In the genomic region with DNA sequence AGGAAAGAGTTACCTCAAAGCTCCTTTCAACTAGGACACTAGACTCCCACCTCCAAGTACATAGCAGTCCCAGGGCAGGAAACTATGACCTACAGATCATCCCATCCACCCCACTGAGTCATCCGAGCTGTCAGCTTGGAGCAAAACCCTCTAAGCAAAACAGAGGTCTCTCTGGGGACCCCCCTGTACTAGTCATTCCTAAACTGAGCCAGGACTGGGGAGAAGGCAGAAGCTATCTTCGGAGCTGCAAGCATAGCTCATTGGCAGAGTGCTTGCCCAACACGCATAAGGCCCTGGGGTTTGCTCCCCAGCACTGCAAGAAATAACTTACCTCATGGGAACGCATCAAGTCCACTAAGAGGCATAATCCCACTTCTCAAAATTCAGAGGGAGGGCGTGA, we compare ENCODE assay signal across 11 mouse cellular contexts. TPM values are rescaled to one million over a fixed set of nuclear protein-coding genes. Genes with fewer than 3 reads are reported as not detected.
DNase-seq lines count a peak whose midpoint lies in the region; ATAC-seq and TF ChIP-seq lines count a peak whose summit lies in the region.
"Had no signal": no experiment of that assay in that cellular context is flagged by ENCODE, and none has a peak within 500 bp of the region (broad histone marks: within the 10 kb centered on the region; RNA-seq: fewer than 3 reads in every experiment).

No protein-coding gene starts in this region.

- peaks cover 51% of the 10 kb centered on the region for H3K36me3 ChIP-seq in midbrain, embryonic 13.5 days
- peaks cover 36% of the 10 kb centered on the region for H3K36me3 ChIP-seq in midbrain, embryonic 11.5 days (ENCODE audit: control insufficient read depth, insufficient read depth, low read length)
- H3K36me3 ChIP-seq in heart, embryonic 16.5 days (ENCODE audit: control insufficient read depth, insufficient read depth): peaks cover 30% of the 10 kb centered on the region
- H3K36me3 ChIP-seq in stomach, embryonic 16.5 days (ENCODE audit: control insufficient read depth, insufficient read depth, low read length): peaks cover 27% of the 10 kb centered on the region; the same call in 1 of the 2 replicates

- peak; percentile 68 for DNase-seq in gastrocnemius, adult 2 months
- no peak for DNase-seq in gastrocnemius, postnatal 10 days
- no peak for DNase-seq in midbrain, embryonic 11.5 days (ENCODE audit: low spot score, missing footprints)
- no peak for DNase-seq in left cerebral cortex, adult 8-10 months (ENCODE audit: low spot score in 2 of 2)
- DNase-seq in right cerebral cortex, postnatal 4 days: no peak
- DNase-seq: cerebellum, postnatal 14 days; kidney, adult 18-20 months had no signal

- H3K27ac ChIP-seq in gastrocnemius, adult 2 months: peak overlapping the region; percentile 41
- H3K27ac ChIP-seq in midbrain, embryonic 13.5 days: no peak overlapping the region
- no peak overlapping the region for H3K27ac ChIP-seq in midbrain, embryonic 11.5 days (ENCODE audit: low read depth, low read length)
- H3K27ac ChIP-seq in heart, embryonic 16.5 days (ENCODE audit: low read length): no peak overlapping the region
- peak overlapping the region; percentile 74 for H3K27ac ChIP-seq in stomach, embryonic 16.5 days (ENCODE audit: low read length)

- H3K4me3 ChIP-seq in gastrocnemius, adult 2 months: peak overlapping the region; percentile 9
- H3K4me3 ChIP-seq in midbrain, embryonic 13.5 days (replicated peaks): peak overlapping the region; percentile 94
- no peak overlapping the region for H3K4me3 ChIP-seq in midbrain, embryonic 11.5 days (ENCODE audit: low read depth, low read length)
- H3K4me3 ChIP-seq in heart, embryonic 16.5 days (ENCODE audit: low read length): no peak overlapping the region
- no peak overlapping the region for H3K4me3 ChIP-seq in stomach, embryonic 16.5 days (replicated peaks; ENCODE audit: low read length)

- WGBS in midbrain, embryonic 13.5 days: 81% methylated on average over 5 of the region's 5 CpGs
- WGBS in midbrain, embryonic 11.5 days: 82% methylated on average over 5 of the region's 5 CpGs
- WGBS in heart, embryonic 16.5 days: 75% methylated on average over 5 of the region's 5 CpGs
- 72% methylated on average over 5 of the region's 5 CpGs for WGBS in stomach, embryonic 16.5 days

- TF ChIP-seq CTCF in gastrocnemius, adult 2 months (IDR thresholded peaks at IDR 0.05): no peak

- intact Hi-C loops in gastrocnemius, adult 2 months (cut with DNase I): no loop called here

- H3K4me2 ChIP-seq in midbrain, embryonic 13.5 days (replicated peaks): peak overlapping the region; percentile 89
- H3K4me2 ChIP-seq in midbrain, embryonic 11.5 days: no peak overlapping the region
- no peak overlapping the region for H3K4me2 ChIP-seq in heart, embryonic 16.5 days (ENCODE audit: low read depth, low read length)
- peak overlapping the region; percentile 86 for H3K4me2 ChIP-seq in stomach, embryonic 16.5 days (ENCODE audit: low read depth, low read length)

- ATAC-seq in midbrain, embryonic 13.5 days: no peak
- no peak for ATAC-seq in midbrain, embryonic 11.5 days (ENCODE audit: low FRiP score)
- no peak for ATAC-seq in heart, embryonic 16.5 days (replicated peaks; ENCODE audit: extremely low read depth, insufficient read depth, low FRiP score)
- no peak for ATAC-seq in stomach, embryonic 16.5 days (ENCODE audit: insufficient read depth, low FRiP score)

- no peaks in the 10 kb centered on the region for H3K27me3 ChIP-seq in midbrain, embryonic 13.5 days
- H3K27me3 ChIP-seq in midbrain, embryonic 11.5 days (ENCODE audit: control insufficient read depth, insufficient read depth, low read length): no peaks in the 10 kb centered on the region
- no peaks in the 10 kb centered on the region for H3K27me3 ChIP-seq in heart, embryonic 16.5 days (ENCODE audit: control insufficient read depth, insufficient read depth, low read length)
- H3K27me3 ChIP-seq in stomach, embryonic 16.5 days (ENCODE audit: control insufficient read depth, insufficient read depth, low read length): no peaks in the 10 kb centered on the region

- H3K4me1 ChIP-seq in midbrain, embryonic 13.5 days (replicated peaks): peaks cover 38% of the 10 kb centered on the region
- peaks cover 19% of the 10 kb centered on the region for H3K4me1 ChIP-seq in midbrain, embryonic 11.5 days (ENCODE audit: control insufficient read depth, insufficient read depth, low read length)
- peaks cover 32% of the 10 kb centered on the region for H3K4me1 ChIP-seq in heart, embryonic 16.5 days (ENCODE audit: control insufficient read depth, insufficient read depth, low read length)
- peaks cover 37% of the 10 kb centered on the region for H3K4me1 ChIP-seq in stomach, embryonic 16.5 days (ENCODE audit: control insufficient read depth, insufficient read depth, low read length)

- no peaks in the 10 kb centered on the region for H3K9me3 ChIP-seq in midbrain, embryonic 13.5 days
- H3K9me3 ChIP-seq in midbrain, embryonic 11.5 days (ENCODE audit: control insufficient read depth, low read length): no peaks in the 10 kb centered on the region
- no peaks in the 10 kb centered on the region for H3K9me3 ChIP-seq in heart, embryonic 16.5 days (replicated peaks; ENCODE audit: control insufficient read depth, low read length)
- H3K9me3 ChIP-seq in stomach, embryonic 16.5 days (replicated peaks; ENCODE audit: control insufficient read depth, low read length): no peaks in the 10 kb centered on the region
- H3K9me3 ChIP-seq: midbrain, embryonic 10.5 days had no signal

- peak overlapping the region; percentile 90 for H3K9ac ChIP-seq in midbrain, embryonic 13.5 days (replicated peaks)
- no peak overlapping the region for H3K9ac ChIP-seq in midbrain, embryonic 11.5 days (ENCODE audit: low read length)
- peak overlapping the region; percentile 4; the same call in 1 of the 2 replicates for H3K9ac ChIP-seq in heart, embryonic 16.5 days (ENCODE audit: low read length)
- peak overlapping the region; percentile 32; the same call in 1 of the 2 replicates for H3K9ac ChIP-seq in stomach, embryonic 16.5 days (ENCODE audit: low read length)

RNA-seq across cellular contexts. Expression of a gene that starts 3.4 kb away (rescaled TPM):
- 10 to 100 TPM; 10.3 to 19.0 TPM for total RNA-seq in gastrocnemius, adult 2 months (2021)
- total RNA-seq in gastrocnemius, postnatal 10 days (2021): 10 to 100 TPM; 26.6 to 34.6 TPM
- 272 and 273 TPM in 2 replicates for polyA plus RNA-seq in midbrain, embryonic 13.5 days (2015; fragmentation: Nextera tagmentation; extraction: Ambion mirVana)
- 298 and 314 TPM in 2 replicates for polyA plus RNA-seq in midbrain, embryonic 11.5 days (2014; fragmentation: Nextera tagmentation; extraction: Ambion mirVana)
- 64.4 and 67.1 TPM in 2 replicates for polyA plus RNA-seq in heart, embryonic 16.5 days (2015; fragmentation: Nextera tagmentation; extraction: Ambion mirVana)
- polyA plus RNA-seq in stomach, embryonic 16.5 days (2015; fragmentation: Nextera tagmentation; extraction: Ambion mirVana): 178 and 192 TPM in 2 replicates
- total RNA-seq in left cerebral cortex, adult 8-10 months (2022): 100 to 1,000 TPM; 150 to 164 (median 156) TPM

RNA-seq across cellular contexts. Expression of a gene that starts 21.0 kb away (rescaled TPM):
- total RNA-seq in gastrocnemius, adult 2 months (2021): under 1 TPM; 0.10 to 0.31 TPM
- under 1 TPM; 0.14 to 0.16 TPM for total RNA-seq in gastrocnemius, postnatal 10 days (2021)
- polyA plus RNA-seq in midbrain, embryonic 13.5 days (2015; fragmentation: Nextera tagmentation; extraction: Ambion mirVana): 2.8 and 3.0 TPM in 2 replicates
- polyA plus RNA-seq in midbrain, embryonic 11.5 days (2014; fragmentation: Nextera tagmentation; extraction: Ambion mirVana): 1.4 and 1.8 TPM in 2 replicates
- polyA plus RNA-seq in heart, embryonic 16.5 days (2015; fragmentation: Nextera tagmentation; extraction: Ambion mirVana): 0.85 and 0.94 TPM in 2 replicates
- polyA plus RNA-seq in stomach, embryonic 16.5 days (2015; fragmentation: Nextera tagmentation; extraction: Ambion mirVana): 0.40 and 0.60 TPM in 2 replicates
- 1 to 10 TPM in 3 of 4 experiments, under 1 TPM in 1; 0.98 to 2.2 (median 1.8) TPM for total RNA-seq in left cerebral cortex, adult 8-10 months (2022)

RNA-seq across cellular contexts. Expression of a gene that starts 50.3 kb away (rescaled TPM):
- total RNA-seq in gastrocnemius, adult 2 months (2021): 1 to 10 TPM; 3.2 to 4.4 TPM
- total RNA-seq in gastrocnemius, postnatal 10 days (2021): 10 to 100 TPM; 26.0 to 33.6 TPM
- polyA plus RNA-seq in midbrain, embryonic 13.5 days (2015; fragmentation: Nextera tagmentation; extraction: Ambion mirVana): 21.5 and 23.6 TPM in 2 replicates
- 15.7 and 16.9 TPM in 2 replicates for polyA plus RNA-seq in midbrain, embryonic 11.5 days (2014; fragmentation: Nextera tagmentation; extraction: Ambion mirVana)
- polyA plus RNA-seq in heart, embryonic 16.5 days (2015; fragmentation: Nextera tagmentation; extraction: Ambion mirVana): 24.8 and 32.1 TPM in 2 replicates
- polyA plus RNA-seq in stomach, embryonic 16.5 days (2015; fragmentation: Nextera tagmentation; extraction: Ambion mirVana): 38.9 and 40.6 TPM in 2 replicates
- total RNA-seq in left cerebral cortex, adult 8-10 months (2022): 100 to 1,000 TPM; 220 to 251 (median 229) TPM

RNA-seq across cellular contexts. Expression of a gene that starts 51.8 kb away (rescaled TPM):
- 1 to 10 TPM; 4.7 to 4.9 TPM for total RNA-seq in gastrocnemius, adult 2 months (2021)
- total RNA-seq in gastrocnemius, postnatal 10 days (2021): 10 to 100 TPM in 1 of 2 experiments, 1 to 10 TPM in 1; 8.0 to 12.9 TPM
- polyA plus RNA-seq in midbrain, embryonic 13.5 days (2015; fragmentation: Nextera tagmentation; extraction: Ambion mirVana): 12.9 and 13.1 TPM in 2 replicates
- 13.8 and 14.0 TPM in 2 replicates for polyA plus RNA-seq in midbrain, embryonic 11.5 days (2014; fragmentation: Nextera tagmentation; extraction: Ambion mirVana)
- 8.7 and 9.5 TPM in 2 replicates for polyA plus RNA-seq in heart, embryonic 16.5 days (2015; fragmentation: Nextera tagmentation; extraction: Ambion mirVana)
- polyA plus RNA-seq in stomach, embryonic 16.5 days (2015; fragmentation: Nextera tagmentation; extraction: Ambion mirVana): 7.4 and 7.5 TPM in 2 replicates
- 10 to 100 TPM; 94.8 to 99.9 (median 97.3) TPM for total RNA-seq in left cerebral cortex, adult 8-10 months (2022)

Comparison
In these comparisons a context has a peak if more than half of its experiments do, and no peak if none do; other contexts are left out.
1. H3K4me3 ChIP-seq: peak in gastrocnemius, adult 2 months (single experiment) and midbrain, embryonic 13.5 days (single experiment); none in midbrain, embryonic 11.5 days (single experiment), heart, embryonic 16.5 days (single experiment) and stomach, embryonic 16.5 days (single experiment).
2. H3K4me2 ChIP-seq: peak in midbrain, embryonic 13.5 days (single experiment) and stomach, embryonic 16.5 days (single experiment); none in midbrain, embryonic 11.5 days (single experiment) and heart, embryonic 16.5 days (single experiment).
3. H3K27ac ChIP-seq: peak in gastrocnemius, adult 2 months (single experiment) and stomach, embryonic 16.5 days (single experiment); none in midbrain, embryonic 13.5 days (single experiment), midbrain, embryonic 11.5 days (single experiment) and heart, embryonic 16.5 days (single experiment).